Mouse (Mus musculus): Measurements from ENCODE around the gene Cog5.
A peak's percentile ranks its signal among the peaks of the same experiment; 100 is the strongest.

GRCm38 (mm10) chr12:31949193-31949741 is 294.6 kb downstream of the Cog5 start:
- TF ChIP-seq ZNF384 (IDR thresholded peaks at IDR 0.05; ENCODE audit: low read depth, low read length), result no peak
- TF ChIP-seq ETS1 (IDR thresholded peaks at IDR 0.05; ENCODE audit: low read depth, low read length), result peak; percentile 55; the same call in 1 of the 2 replicates
- no peak for TF ChIP-seq CTCF (IDR thresholded peaks at IDR 0.05 in 2 of 3, conservative IDR thresholded peaks at IDR 0.05 in 1 of 3; ENCODE audit: control insufficient read depth in 1 of 3, insufficient read depth in 1 of 3, low read depth in 2 of 3, low read length in 3 of 3, poor library complexity in 1 of 3, severe bottlenecking in 1 of 3)
- TF ChIP-seq ZKSCAN1 (IDR thresholded peaks at IDR 0.05; ENCODE audit: low read depth, low read length), result no peak
- TF ChIP-seq HCFC1 (IDR thresholded peaks at IDR 0.05; ENCODE audit: low read depth, low read length), result peak; percentile 72
- no peak for TF ChIP-seq TBP (IDR thresholded peaks at IDR 0.05; ENCODE audit: low read depth, low read length)
- peak in 1 of 2 experiments; percentile 30; a peak in 1 of 4 replicates for TF ChIP-seq EP300 (IDR thresholded peaks at IDR 0.05; ENCODE audit: low read depth in 1 of 2, low read length in 2 of 2)
- TF ChIP-seq MAFK (IDR thresholded peaks at IDR 0.05; ENCODE audit: borderline replicate concordance, low read depth, low read length), result no peak
- TF ChIP-seq POLR2A (IDR thresholded peaks at IDR 0.05; ENCODE audit: control insufficient read depth in 1 of 2, insufficient read depth in 1 of 2, low read depth in 1 of 2, low read length in 2 of 2, poor library complexity in 1 of 2), result peak in 1 of 2 experiments; percentile 33; a peak in 2 of 4 replicates
- TF ChIP-seq MAX (IDR thresholded peaks at IDR 0.05; ENCODE audit: low read length), result peak; percentile 74
- no peak for TF ChIP-seq TAL1 (IDR thresholded peaks at IDR 0.05; ENCODE audit: low read length)
- TF ChIP-seq KAT2A (conservative IDR thresholded peaks at IDR 0.05; ENCODE audit: low read depth, low read length), result no peak
- TF ChIP-seq E2F4 (IDR thresholded peaks at IDR 0.05; ENCODE audit: borderline replicate concordance, low read depth, low read length), result no peak
- no peak for TF ChIP-seq ZMIZ1 (IDR thresholded peaks at IDR 0.05; ENCODE audit: low read depth, low read length)
